Mouse (Mus musculus) brain, embryonic 14.5 days (tissue): ENCODE measurements around the gene Acad9.

Experiments used
- CTCF ChIP-seq: fragments of 200-500 bp; IDR thresholded peaks from 2 replicates; pipeline ENCODE4 v1.5.1; 2012; ENCODE audit warnings: inconsistent platforms, mild to moderate bottlenecking, moderate library complexity, borderline replicate concordance; ENCODE audit not compliant: insufficient read depth, insufficient read length; ENCODE audit errors: extremely low read depth
- POLR2A ChIP-seq: fragments of 200-500 bp; IDR thresholded peaks from 2 replicates; pipeline ENCODE4 v1.6.1; 2012; ENCODE audit warnings: mild to moderate bottlenecking, inconsistent platforms, borderline replicate concordance; ENCODE audit not compliant: poor library complexity, insufficient read depth, insufficient read length, severe bottlenecking; ENCODE audit errors: extremely low read depth

- no peak for TF ChIP-seq POLR2A
- TF ChIP-seq CTCF, result no peak
Observed at GRCm38 (mm10) chr3:36085394-36085793, 19.6 kb downstream of the Acad9 start.
